Mouse (Mus musculus) adrenal gland, postnatal 25 days (tissue): ENCODE measurements around the gene Srf. TPM values are rescaled to one million over a fixed set of nuclear protein-coding genes. Genes with fewer than 3 reads are reported as not detected.

Source experiments
- DNase-seq: peaks from one replicate; pipeline ENCODE4 v3.0.0; 2021; ENCODE audit warnings: mixed read lengths
- total RNA-seq: library from RNA; stranded (reverse); gene quantifications from 2 replicates; pipeline ENCODE4 v1.2.3, GENCODE M21; 2021

Srf gene
- total RNA-seq, 1 experiment from 2014 or later: 47.1 TPM

DNA sequence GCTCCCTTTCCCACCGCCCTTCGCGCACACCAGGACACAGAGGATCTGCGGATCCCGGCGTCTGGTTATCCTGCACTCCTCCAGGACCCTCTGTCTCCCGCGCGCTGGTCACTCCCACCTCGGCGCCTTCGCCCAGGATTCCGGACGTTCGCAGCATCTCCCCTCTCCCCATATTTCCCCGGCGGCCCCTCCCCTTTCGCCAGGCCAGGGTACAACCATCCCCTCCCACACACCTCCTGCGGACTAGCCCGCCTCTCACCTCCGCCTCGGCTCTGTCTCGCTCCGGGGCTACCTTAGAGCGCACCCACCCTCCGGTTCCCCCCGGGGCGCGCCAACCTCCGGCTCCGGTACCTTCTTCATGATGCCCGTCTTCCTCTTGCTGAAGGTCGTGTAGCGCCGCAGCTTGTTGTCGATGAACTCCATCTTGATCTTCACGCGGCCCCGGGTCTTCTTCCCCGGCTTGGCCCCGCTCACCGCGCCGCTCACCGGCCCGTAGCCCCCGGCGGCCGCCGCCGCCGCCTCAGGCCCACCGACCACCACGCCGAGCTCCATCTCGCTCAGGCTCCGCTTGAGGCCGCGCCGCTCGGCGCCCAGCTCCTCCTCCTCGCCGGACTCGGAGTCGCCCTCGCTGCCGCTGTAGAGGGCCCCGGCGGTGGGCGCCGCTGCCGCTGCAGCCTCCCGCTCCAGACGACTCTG is 850 bp downstream of the Srf start:
- peak; percentile 38 for DNase-seq

GRCm38 (mm10) chr17:46554646-46554976 is 1.4 kb downstream of the Srf start:
- no peak for DNase-seq

DNA sequence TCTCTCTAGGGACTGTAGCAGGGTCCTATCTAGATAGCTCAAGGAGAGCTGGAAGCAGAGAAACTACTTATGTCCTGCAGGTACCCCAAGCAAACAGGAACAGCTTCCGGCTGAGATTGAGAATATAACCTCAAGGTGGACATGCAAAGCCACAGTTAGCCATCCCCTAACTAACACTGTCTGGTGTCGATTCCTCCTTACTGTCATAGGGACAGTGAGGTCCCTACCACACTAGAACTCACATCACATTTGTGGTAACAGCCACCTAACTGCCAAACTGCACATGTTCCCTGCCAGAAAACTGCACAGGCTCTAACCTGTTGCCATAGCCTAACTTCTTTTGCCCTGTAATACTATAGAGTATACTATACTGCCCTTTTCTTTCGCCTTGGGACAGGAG is 2.0 kb downstream of the Srf start:
- DNase-seq: no peak

DNA sequence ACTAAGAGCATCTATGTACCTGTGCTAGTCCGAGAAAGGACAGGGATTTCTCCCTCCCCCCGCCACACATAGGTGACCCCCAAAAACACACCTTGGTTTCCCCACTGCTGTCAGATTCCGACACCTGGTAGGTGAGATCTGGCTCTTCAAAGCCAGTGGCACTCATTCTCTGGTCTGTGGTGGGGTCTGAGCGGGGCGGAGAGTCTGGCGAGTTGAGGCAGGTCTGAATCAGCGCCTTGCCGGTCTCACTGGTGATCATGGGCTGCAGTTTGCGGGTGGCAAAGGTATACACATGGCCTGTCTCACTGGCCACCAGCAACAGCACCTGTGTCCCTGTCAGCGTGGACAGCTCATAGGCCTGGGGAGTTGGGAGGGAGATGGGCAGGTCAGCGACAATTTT is 2.5 kb downstream of the Srf start:
- no peak for DNase-seq

DNA sequence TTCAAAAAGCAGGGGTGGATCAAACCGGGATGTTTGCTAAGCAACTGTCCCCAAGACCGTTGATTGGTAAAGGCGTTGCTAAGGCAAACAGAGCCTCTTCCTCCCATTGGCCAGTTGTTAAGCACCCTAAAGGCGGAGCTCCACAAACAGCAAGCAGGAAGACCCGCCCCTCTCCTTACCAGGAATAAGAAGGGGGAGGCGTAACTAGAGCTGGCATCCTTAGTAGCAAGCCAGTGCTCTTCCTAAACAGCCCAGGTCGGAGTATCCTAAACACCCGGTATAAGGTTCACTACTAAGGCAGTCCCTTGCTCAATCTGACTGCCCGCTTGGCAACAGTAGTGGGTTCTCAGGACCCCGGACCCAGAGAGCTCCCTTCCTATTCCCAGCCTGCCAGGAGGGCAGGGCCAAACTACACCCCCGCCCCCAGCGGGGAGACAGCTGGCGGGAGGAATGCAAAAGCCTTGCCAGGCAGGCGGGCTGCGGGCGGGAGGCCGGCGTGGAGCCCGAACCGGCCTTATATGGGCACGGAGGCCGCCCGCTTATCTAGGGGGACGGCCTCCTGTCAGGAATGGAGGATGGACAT is 3.0 kb downstream of the Srf start:
- peak; percentile 88 for DNase-seq

GRCm38 (mm10) chr17:46552151-46552550 is 3.8 kb downstream of the Srf start:
- DNase-seq: no peak

- DNase-seq: no peak
Observed at GRCm38 (mm10) chr17:46551369-46551768, 4.6 kb downstream of the Srf start.

- DNase-seq: no peak
Observed at GRCm38 (mm10) chr17:46550904-46551303, 5.1 kb downstream of the Srf start.

- DNase-seq: no peak
Observed at GRCm38 (mm10) chr17:46549642-46550041, 6.3 kb downstream of the Srf start.

DNA sequence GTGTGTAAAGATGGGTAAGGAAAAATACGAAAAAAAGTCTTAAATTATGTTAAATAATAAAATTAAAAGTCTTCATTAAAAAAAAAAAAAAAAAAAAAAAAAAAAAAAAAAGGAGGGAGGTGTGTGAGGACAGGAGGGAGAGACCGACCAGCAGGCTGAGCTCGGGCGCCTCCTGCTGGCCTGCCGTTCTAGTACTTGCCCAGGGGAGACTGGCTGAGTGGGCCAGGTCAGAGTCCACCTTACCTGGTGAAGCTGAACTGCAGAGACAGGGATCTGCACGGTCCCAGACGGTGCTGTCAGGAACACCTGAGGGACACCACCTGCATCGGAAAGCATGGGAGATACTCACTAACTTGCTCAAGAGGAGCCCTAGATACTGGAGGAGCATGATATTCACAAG is 6.8 kb downstream of the Srf start:
- DNase-seq: peak; percentile 45

DNA sequence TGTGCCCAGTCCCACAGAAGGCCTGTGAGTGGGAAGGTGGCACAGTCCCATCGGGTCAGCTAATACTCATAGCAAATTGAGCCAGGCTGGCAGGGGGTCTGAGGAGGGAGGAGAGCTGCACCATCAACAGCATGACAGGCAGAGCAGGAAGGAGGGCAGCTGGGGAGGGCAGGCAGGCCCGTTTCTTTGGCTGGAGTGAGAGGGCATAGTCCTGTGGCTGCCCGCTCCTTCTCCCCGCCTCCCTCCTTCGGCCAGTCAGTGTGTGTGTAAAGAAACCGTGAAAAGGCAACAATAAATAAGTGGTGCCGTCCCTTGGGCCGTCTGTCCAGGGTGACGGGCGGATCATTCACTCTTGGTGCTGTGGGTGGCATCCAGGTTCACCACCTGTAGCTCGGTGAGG is 7.2 kb downstream of the Srf start:
- DNase-seq: no peak

DNA sequence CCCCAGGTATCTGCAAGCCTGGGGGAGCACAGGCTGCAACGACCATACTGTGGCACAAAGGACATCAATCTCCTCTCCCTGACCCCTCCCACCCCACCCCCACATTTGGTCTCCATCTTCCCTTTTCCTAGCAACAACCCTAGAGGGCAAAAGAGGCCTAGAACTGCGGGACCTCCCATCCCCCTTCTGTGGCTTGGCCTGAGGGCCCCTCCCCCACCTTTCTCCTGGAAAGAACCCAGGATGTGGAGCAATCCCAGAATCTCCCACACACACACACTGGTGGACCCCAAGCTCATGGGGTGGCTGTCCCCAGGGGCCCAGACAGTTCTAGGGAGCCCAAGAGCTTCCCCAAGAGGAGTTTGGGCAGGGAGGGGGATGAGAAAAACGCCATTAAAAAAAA is 8.1 kb downstream of the Srf start:
- DNase-seq: no peak

DNA sequence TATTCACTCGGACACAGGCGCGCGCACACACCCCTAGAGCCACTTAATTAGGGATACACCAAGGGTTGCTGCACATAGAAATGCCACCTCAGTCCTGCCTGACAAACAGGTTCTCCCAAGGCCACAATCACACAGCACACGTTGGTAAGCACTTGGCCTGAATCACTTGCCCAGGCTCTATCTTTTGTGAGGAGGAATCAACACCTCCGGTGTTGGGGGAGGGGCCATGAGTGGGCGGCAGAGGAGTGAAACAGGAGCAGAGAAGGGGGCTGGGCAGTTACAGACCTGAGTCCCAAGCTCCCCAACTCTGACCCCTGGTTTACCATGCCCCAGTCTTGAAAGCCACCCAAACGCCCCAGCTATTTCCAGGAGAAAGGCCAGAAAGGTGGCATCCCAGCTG is 9.0 kb downstream of the Srf start:
- DNase-seq: no peak

GRCm38 (mm10) chr17:46546591-46546990 is 9.4 kb downstream of the Srf start:
- no peak for DNase-seq

DNA sequence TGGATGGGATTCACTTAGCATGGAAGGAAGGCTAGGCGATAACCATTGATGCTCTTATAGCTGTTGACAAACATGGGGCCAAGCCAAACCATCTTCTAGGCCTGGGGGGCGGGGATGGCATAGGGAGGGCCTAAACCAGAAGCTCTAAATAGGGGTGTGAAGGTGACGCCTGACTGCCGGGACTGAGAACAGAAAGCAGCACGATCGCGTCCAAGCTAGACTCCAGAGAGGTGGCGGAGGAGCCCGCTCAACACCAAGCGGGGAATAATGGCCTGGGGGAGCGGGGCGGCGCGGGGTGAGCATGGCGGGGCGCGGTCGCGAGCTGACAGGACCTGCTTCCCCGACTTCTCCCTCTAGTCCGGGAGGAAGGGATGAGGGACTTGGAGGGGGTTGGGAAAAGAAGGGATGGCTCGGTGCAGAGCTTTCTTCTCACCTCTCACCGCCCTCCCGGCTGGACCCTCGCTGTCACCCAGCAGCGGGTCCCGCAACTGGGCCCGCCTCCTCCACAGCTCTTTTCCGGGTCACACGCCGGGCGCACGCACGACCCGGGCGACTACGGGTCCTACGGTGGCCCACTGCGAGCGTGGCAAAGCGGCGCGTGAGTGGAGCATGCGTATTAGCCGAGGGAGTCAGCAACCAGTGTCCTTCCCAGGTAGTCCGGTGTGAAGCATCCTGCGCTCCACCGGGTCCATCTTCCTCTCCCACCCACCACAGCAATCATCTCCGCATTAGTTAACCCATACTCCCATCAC is 10.0 kb downstream of the Srf start, which contains the start of gene Cul9:
Gene Cul9, minus strand, starts transcription at position 576 of the 752 bp plus-strand sequence.
- peak; percentile 84 for DNase-seq

- DNase-seq: no peak
Observed at GRCm38 (mm10) chr17:46543661-46544060, 12.3 kb downstream of the Srf start.

DNA sequence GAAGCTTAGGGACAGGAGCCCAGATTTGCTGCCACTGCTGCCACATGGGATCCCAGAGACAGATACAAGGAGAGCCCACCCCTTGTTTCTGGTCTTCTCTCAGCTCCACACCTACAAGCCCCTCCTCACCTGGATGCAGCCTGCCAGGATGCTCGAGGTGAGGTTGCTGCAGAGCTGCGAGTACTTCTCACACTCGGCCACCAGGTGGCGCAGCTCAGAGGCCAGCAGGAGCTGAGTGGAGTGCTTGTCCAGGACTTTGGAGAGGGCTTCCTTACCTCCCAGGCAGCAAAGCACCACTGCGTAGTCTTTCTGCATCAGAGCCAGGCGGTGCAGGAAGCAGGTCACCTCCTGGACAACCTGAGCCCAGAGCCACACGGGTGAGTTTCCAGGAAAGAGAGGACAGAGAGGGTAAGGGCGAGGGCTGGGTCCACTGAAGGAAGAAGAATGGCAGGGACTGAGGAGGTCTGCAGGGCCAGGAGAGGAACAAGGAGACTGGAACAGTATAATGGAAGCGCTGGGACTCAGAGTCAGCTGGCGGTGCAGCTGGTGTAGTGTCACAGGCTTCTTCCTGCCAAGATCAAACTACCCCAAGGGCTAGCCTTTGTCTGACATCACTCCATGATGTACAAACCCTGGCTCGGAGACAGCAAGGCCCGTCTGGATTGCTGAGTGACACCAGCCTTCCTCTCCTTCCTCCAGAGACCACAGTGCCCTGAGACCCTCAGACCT is 30.2 kb downstream of the Srf start:
- DNase-seq: peak; percentile 80

DNA sequence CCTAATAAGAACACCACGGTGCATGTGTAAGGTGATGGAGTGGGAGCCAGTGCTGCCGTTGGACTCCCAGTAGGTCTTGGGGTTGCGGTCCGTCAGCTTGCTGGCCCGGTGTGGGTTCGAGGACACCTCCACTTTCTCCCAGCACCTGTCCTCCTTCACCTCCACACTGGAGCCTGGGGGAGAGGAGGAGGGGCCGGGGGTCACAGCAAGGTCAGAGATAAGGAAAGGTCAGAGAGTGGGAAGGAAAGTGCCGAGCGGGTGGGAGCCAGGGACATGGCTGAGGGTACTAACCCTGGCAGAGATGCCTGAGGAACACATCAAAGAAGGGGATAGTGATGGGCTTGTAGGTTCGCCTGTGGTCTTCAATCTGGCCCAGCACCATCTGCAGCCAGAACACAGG is 30.9 kb downstream of the Srf start:
- DNase-seq: no peak

GRCm38 (mm10) chr17:46521963-46522668 is 33.9 kb downstream of the Srf start:
- no peak for DNase-seq

DNA sequence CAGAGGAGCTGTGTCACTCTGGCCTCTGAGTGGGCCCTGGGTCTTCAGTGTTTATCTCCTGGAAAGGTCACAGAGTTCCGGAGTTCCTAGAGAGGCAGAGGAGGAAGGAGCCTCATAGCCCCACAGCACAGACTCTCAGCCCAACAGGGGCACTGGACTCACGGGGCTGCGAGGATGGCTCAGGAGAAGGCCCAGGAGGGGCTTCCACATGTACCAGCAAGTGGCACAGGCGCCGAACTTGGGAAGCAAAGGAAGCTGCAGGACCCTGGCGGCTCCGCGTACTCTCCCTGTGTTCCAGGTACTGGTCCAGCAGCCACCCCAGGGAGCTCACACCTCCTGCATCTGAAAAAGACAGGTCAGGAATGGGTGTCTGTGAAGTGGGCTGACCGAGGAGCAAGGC is 34.8 kb downstream of the Srf start:
- DNase-seq: no peak

DNA sequence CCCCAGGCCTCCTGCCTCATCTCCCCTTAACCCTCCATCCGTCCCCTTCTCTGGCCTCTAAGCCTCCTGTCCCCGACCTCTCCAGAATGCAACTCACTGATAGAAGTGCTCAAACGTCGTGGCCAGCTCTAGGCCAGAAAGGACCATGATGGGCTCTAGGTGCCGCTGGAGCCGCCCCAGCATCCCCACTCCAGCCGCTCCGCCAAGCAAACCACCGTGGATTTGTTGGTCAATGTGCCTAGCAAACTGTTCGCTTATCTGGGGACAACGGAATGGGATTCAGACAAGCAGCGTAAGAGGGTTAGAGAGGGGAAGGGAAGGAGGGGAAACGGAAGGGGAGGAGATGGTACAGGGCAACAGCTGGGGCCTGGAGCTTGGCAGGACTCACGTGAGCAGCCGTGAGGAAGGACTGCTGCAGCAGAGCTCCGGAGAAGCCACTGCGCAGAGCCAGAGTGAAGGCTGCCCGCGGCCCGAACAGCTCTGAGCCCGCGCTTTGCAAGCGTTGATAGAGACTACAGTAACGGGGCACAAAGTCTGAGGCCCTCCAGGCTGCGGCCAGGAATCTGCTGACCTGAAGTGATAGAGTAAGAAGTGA is 35.5 kb downstream of the Srf start:
- DNase-seq: no peak

GRCm38 (mm10) chr17:46519971-46520370 is 36.0 kb downstream of the Srf start:
- DNase-seq: no peak
